ENCODE assay signal across 11 mouse cellular contexts in genomic region chr8:15438546-15438945, GRCm38 (mm10).
DNase-seq lines count a peak whose midpoint lies in the region; ATAC-seq and TF ChIP-seq lines count a peak whose summit lies in the region.
"Had no signal": no experiment of that assay in that cellular context is flagged by ENCODE, and none has a peak within 500 bp of the region (broad histone marks: within the 10 kb centered on the region; RNA-seq: fewer than 3 reads in every experiment).

No protein-coding gene starts in this region.

- H3K4me1 ChIP-seq in forebrain, embryonic 11.5 days (replicated peaks; ENCODE audit: control insufficient read depth, insufficient read depth, low read length) = no peaks in the 10 kb centered on the region
- no peaks in the 10 kb centered on the region for H3K4me1 ChIP-seq in forebrain, postnatal 0 days (ENCODE audit: insufficient read depth)

- no peaks in the 10 kb centered on the region for H3K27me3 ChIP-seq in forebrain, embryonic 11.5 days (ENCODE audit: control insufficient read depth, insufficient read depth, low read length)
- no peaks in the 10 kb centered on the region for H3K27me3 ChIP-seq in forebrain, postnatal 0 days (ENCODE audit: insufficient read depth, low read length)

- H3K9me3 ChIP-seq in forebrain, embryonic 11.5 days (ENCODE audit: control insufficient read depth, low read length) = no peaks in the 10 kb centered on the region
- no peaks in the 10 kb centered on the region for H3K9me3 ChIP-seq in forebrain, postnatal 0 days (ENCODE audit: low read length)

- ATAC-seq in forebrain, embryonic 11.5 days (replicated peaks; ENCODE audit: low FRiP score) = no peak
- no peak for ATAC-seq in forebrain, postnatal 0 days

- TF ChIP-seq CTCF in forebrain, postnatal 0 days (IDR thresholded peaks at IDR 0.05; ENCODE audit: low read depth) = no peak

- DNase-seq in forebrain, embryonic 11.5 days (ENCODE audit: low spot score) = peak; percentile 73
- DNase-seq in forebrain, postnatal 0 days = no peak
- DNase-seq in lung, postnatal 14 days = peak; percentile 37
- DNase-seq in lung, postnatal 36 days = no peak
- peak; percentile 80 for DNase-seq in forelimb bud, embryonic 11.5 days (ENCODE audit: low read depth, low spot score)
- peak; percentile 78 for DNase-seq in retina, embryonic 14.5 days (ENCODE audit: low spot score)
- no peak for DNase-seq in c-Kit-positive CD71-positive TER-119-positive erythroid progenitor cells, embryonic 14.5 days (ENCODE audit: low spot score)
- no peak for DNase-seq in left cerebral cortex, adult 18-20 months (ENCODE audit: low spot score in 2 of 2)
- DNase-seq: B cell, adult 2 months; right cerebral cortex, postnatal 25 days had no signal

- H3K36me3 ChIP-seq in forebrain, embryonic 11.5 days (ENCODE audit: control insufficient read depth, insufficient read depth, low read length) = no peaks in the 10 kb centered on the region
- no peaks in the 10 kb centered on the region for H3K36me3 ChIP-seq in forebrain, postnatal 0 days (ENCODE audit: insufficient read depth)

- 51% methylated on average over 5 of the region's 5 CpGs for WGBS in forebrain, embryonic 11.5 days
- WGBS in forebrain, postnatal 0 days = 44% methylated on average over 5 of the region's 5 CpGs

- H3K4me3 ChIP-seq in forebrain, embryonic 11.5 days (ENCODE audit: low read depth, low read length) = no peak overlapping the region
- H3K4me3 ChIP-seq in forebrain, postnatal 0 days (ENCODE audit: low read depth, low read length) = no peak overlapping the region
- H3K4me3 ChIP-seq: erythroblast, embryonic 14.5 days had no signal

- H3K9ac ChIP-seq in forebrain, embryonic 11.5 days (ENCODE audit: low read length) = no peak overlapping the region
- no peak overlapping the region for H3K9ac ChIP-seq in forebrain, postnatal 0 days

- H3K4me2 ChIP-seq in forebrain, embryonic 11.5 days (ENCODE audit: low read depth, low read length, severe bottlenecking) = no peak overlapping the region
- H3K4me2 ChIP-seq in forebrain, postnatal 0 days (ENCODE audit: low read depth) = no peak overlapping the region

- no peak overlapping the region for H3K27ac ChIP-seq in forebrain, embryonic 11.5 days (ENCODE audit: low read depth, low read length)
- no peak overlapping the region for H3K27ac ChIP-seq in forebrain, postnatal 0 days (ENCODE audit: low read depth, low read length)

Comparison
In these comparisons a context has a peak if more than half of its experiments do, and no peak if none do; other contexts are left out.
1. DNase-seq: peak in forebrain, embryonic 11.5 days (single experiment), lung, postnatal 14 days (single experiment), forelimb bud, embryonic 11.5 days (single experiment) and retina, embryonic 14.5 days (single experiment); none in forebrain, postnatal 0 days (single experiment), lung, postnatal 36 days (single experiment), c-Kit-positive CD71-positive TER-119-positive erythroid progenitor cells, embryonic 14.5 days (single experiment) and left cerebral cortex, adult 18-20 months (0 of 2).